Mouse (Mus musculus): ENCODE measurements around the gene Ntrk3. TPM values are rescaled to one million over a fixed set of nuclear protein-coding genes. Genes with fewer than 3 reads are reported as not detected.

Gene Ntrk3
- polyA plus RNA-seq, 1 experiment from 2014 or later, result 12.3 TPM

DNA sequence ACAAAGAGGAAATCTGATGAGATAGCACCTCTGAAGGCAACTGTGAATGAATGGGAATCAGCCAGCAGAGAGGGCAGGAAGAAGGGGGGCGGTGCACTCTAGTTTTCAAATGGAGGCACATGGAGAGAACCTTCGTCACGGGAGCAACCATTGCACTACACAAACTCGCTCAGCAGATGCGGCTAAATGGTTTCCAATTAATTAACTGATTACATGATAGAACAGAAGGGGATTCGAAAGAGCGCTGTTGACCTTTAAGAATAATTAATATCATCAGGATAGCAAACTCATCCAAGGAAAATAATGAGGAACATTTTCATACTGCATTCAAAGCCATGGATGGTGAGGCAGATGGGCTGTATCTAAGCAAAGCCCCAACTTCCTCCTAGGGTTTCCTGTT, 244.2 kb downstream of the Ntrk3 start:
- Histone ChIP-seq H3K4me1 (ENCODE audit: control insufficient read depth, insufficient read depth, low read length) (no peaks in the 10 kb centered on the region), H3K9ac (ENCODE audit: low read length) (no peak overlapping the region), H3K27me3 (ENCODE audit: control insufficient read depth, insufficient read depth, low read length) (no peaks in the 10 kb centered on the region), H3K4me2 (ENCODE audit: low read depth) (no peak overlapping the region), H3K27ac (ENCODE audit: low read depth, low read length) (no peak overlapping the region), H3K9me3 (ENCODE audit: control insufficient read depth, low read length) (no peaks in the 10 kb centered on the region), H3K4me3 (ENCODE audit: low read depth, low read length) (no peak overlapping the region), H3K36me3 (ENCODE audit: control insufficient read depth, insufficient read depth, low read length) (no peaks in the 10 kb centered on the region)
- WGBS, result 92% methylated on average over 7 of the region's 7 CpGs
- ATAC-seq (ENCODE audit: insufficient read depth, low FRiP score, low TSS enrichment) (no peak), DNase-seq (ENCODE audit: low spot score) (no peak)

DNA sequence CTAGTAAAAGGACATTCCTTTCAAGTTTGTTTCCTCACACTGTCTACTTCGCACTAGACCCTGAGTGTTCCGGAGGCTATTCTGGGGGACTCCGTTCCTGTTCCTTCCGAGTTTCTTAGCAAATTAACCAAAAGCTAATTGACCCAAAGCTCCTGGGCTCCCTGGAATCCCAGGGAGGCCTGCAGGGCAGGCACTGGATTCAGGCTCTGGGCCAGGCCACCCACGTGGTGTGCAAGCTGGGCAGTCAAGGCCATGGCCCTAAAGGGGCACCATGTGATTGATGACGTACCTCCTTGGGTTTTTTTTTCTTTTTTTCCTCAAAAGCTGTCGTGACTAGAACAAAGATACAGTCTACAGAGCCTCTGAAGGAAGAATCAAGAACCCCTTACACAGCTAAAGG, 246.6 kb downstream of the Ntrk3 start:
- WGBS, result 41% methylated on average over 7 of the region's 7 CpGs
- no peak for ATAC-seq (ENCODE audit: insufficient read depth, low FRiP score, low TSS enrichment)

DNA sequence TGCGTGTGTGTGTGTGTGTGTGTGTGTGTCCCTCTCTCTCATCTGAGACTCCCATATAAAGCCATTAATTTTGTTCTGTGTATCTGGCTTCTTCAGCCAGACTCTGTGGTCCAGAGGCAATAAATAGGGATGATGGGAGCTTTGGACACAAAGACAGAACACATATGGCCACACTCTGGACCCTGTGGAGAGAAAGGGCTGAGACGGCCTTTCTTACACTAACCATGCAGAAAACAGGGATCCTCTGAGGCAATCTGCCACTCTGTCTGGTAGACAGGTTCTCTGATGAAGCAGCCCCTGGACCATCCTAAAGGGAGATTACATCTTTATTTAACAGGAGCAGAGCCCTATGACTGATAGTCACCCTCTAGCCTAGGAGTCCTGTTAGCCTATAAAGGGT, 253.5 kb downstream of the Ntrk3 start:
- no peak overlapping the region for H3K4me3 ChIP-seq (ENCODE audit: low read depth, low read length)
- no peaks in the 10 kb centered on the region for H3K27me3 ChIP-seq (ENCODE audit: control insufficient read depth, insufficient read depth, low read length)
- H3K9ac ChIP-seq (ENCODE audit: low read length), result no peak overlapping the region
- ATAC-seq (ENCODE audit: insufficient read depth, low FRiP score, low TSS enrichment) (no peak), DNase-seq (ENCODE audit: low spot score) (no peak)
- WGBS, result 92% methylated on average over 2 of the region's 2 CpGs
- H3K4me2 ChIP-seq (ENCODE audit: low read depth), result no peak overlapping the region
- no peaks in the 10 kb centered on the region for H3K9me3 ChIP-seq (ENCODE audit: control insufficient read depth, low read length)
- H3K36me3 ChIP-seq (ENCODE audit: control insufficient read depth, insufficient read depth, low read length), result no peaks in the 10 kb centered on the region
- no peaks in the 10 kb centered on the region for H3K4me1 ChIP-seq (ENCODE audit: control insufficient read depth, insufficient read depth, low read length)
- no peak overlapping the region for H3K27ac ChIP-seq (ENCODE audit: low read depth, low read length)

More for the DNA sequence above, 246.6 kb downstream of the Ntrk3 start:
- no peaks in the 10 kb centered on the region for H3K4me1 ChIP-seq (ENCODE audit: control insufficient read depth, insufficient read depth, low read length)
- H3K9ac ChIP-seq (ENCODE audit: low read length), result no peak overlapping the region
- H3K4me2 ChIP-seq (ENCODE audit: low read depth), result no peak overlapping the region
- DNase-seq (ENCODE audit: low spot score), result no peak
- no peaks in the 10 kb centered on the region for H3K36me3 ChIP-seq (ENCODE audit: control insufficient read depth, insufficient read depth, low read length)
- H3K27me3 ChIP-seq (ENCODE audit: control insufficient read depth, insufficient read depth, low read length), result no peaks in the 10 kb centered on the region
- no peak overlapping the region for H3K4me3 ChIP-seq (ENCODE audit: low read depth, low read length)
- H3K27ac ChIP-seq (ENCODE audit: low read depth, low read length), result no peak overlapping the region
- H3K9me3 ChIP-seq (ENCODE audit: control insufficient read depth, low read length), result no peaks in the 10 kb centered on the region

DNA sequence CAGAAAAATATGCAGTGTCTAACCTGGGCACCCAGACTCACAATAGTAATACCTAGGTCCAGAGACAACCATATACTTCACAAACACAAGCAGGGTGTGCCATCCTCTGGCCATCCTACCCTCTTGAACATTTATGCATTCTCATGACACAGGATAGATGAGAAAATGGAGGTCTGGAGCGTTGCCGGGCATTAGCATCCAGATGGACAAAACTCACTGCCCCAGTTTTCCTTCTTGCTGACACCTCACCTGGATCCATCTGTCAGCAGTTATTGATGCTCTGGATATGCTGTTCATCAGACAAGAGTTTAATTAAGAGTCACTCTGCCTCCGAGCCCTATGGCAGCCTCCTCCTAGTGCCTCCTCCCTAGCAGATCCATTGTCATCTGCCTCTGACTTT, 254.1 kb downstream of the Ntrk3 start:
- H3K4me1 ChIP-seq (ENCODE audit: control insufficient read depth, insufficient read depth, low read length), result no peaks in the 10 kb centered on the region
- H3K4me2 ChIP-seq (ENCODE audit: low read depth), result no peak overlapping the region
- ATAC-seq (ENCODE audit: insufficient read depth, low FRiP score, low TSS enrichment), result no peak
- H3K9ac ChIP-seq (ENCODE audit: low read length), result no peak overlapping the region; the same call in 1 of the 2 replicates
- DNase-seq (ENCODE audit: low spot score), result no peak
- no peaks in the 10 kb centered on the region for H3K27me3 ChIP-seq (ENCODE audit: control insufficient read depth, insufficient read depth, low read length)
- 89% methylated on average over 3 of the region's 3 CpGs for WGBS
- no peak overlapping the region for H3K27ac ChIP-seq (ENCODE audit: low read depth, low read length)
- no peaks in the 10 kb centered on the region for H3K36me3 ChIP-seq (ENCODE audit: control insufficient read depth, insufficient read depth, low read length)
- no peaks in the 10 kb centered on the region for H3K9me3 ChIP-seq (ENCODE audit: control insufficient read depth, low read length)
- H3K4me3 ChIP-seq (ENCODE audit: low read depth, low read length), result no peak overlapping the region

DNA sequence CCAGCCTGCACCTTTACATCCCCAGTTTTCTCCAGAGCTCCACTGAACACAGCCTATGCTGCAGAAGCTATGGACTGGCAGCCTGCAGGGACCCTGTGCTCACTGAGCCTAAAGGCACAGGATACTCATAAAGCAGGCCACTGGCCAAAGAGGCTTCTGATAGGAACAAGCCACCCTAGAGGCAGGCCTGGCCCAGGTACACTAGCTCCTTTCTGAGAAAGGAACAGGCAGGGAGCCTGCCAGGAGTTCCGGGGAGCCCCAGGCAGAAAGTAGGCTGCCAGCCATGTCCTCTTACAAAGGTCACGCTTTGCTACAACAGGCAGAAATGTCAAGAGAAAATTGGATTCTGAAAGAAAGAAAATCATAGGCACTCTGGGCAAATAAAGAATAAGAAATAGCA, 254.8 kb downstream of the Ntrk3 start:
- 81% methylated on average over 2 of the region's 2 CpGs for WGBS
- Histone ChIP-seq H3K9ac (ENCODE audit: low read length) (no peak overlapping the region), H3K9me3 (ENCODE audit: control insufficient read depth, low read length) (no peaks in the 10 kb centered on the region), H3K27ac (ENCODE audit: low read depth, low read length) (no peak overlapping the region), H3K4me1 (ENCODE audit: control insufficient read depth, insufficient read depth, low read length) (no peaks in the 10 kb centered on the region), H3K27me3 (ENCODE audit: control insufficient read depth, insufficient read depth, low read length) (no peaks in the 10 kb centered on the region), H3K4me3 (ENCODE audit: low read depth, low read length) (no peak overlapping the region), H3K4me2 (ENCODE audit: low read depth) (no peak overlapping the region), H3K36me3 (ENCODE audit: control insufficient read depth, insufficient read depth, low read length) (no peaks in the 10 kb centered on the region)
- DNase-seq (ENCODE audit: low spot score) (no peak), ATAC-seq (ENCODE audit: insufficient read depth, low FRiP score, low TSS enrichment) (no peak)

DNA sequence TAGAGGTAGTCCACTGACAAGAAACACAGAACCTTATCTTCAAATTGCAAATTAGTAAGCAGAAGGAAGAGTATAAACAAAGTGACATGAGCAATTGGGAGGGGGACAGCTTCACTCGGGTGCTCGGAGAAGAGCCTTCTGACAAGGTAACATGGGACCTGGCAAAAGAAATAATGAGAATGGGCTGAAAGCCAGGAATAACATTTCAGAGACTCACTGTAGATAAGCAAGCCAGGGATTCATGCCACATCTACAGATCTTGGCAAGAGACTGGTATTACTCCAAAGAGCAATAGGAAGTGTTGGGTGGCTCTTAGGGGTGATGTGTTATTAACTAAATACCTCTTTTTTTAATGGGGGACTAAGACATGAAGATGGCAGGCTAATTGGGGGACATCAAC, 258.9 kb downstream of the Ntrk3 start:
- no peak for DNase-seq (ENCODE audit: low spot score)
- no peak overlapping the region for H3K4me3 ChIP-seq (ENCODE audit: low read depth, low read length)
- ATAC-seq (ENCODE audit: insufficient read depth, low FRiP score, low TSS enrichment), result no peak
- H3K27ac ChIP-seq (ENCODE audit: low read depth, low read length), result no peak overlapping the region
- 99% methylated on average over 2 of the region's 2 CpGs for WGBS
- H3K36me3 ChIP-seq (ENCODE audit: control insufficient read depth, insufficient read depth, low read length), result no peaks in the 10 kb centered on the region
- no peaks in the 10 kb centered on the region for H3K4me1 ChIP-seq (ENCODE audit: control insufficient read depth, insufficient read depth, low read length)
- no peak overlapping the region for H3K9ac ChIP-seq (ENCODE audit: low read length)
- no peak overlapping the region for H3K4me2 ChIP-seq (ENCODE audit: low read depth)
- no peaks in the 10 kb centered on the region for H3K9me3 ChIP-seq (ENCODE audit: control insufficient read depth, low read length)
- H3K27me3 ChIP-seq (ENCODE audit: control insufficient read depth, insufficient read depth, low read length), result no peaks in the 10 kb centered on the region

DNA sequence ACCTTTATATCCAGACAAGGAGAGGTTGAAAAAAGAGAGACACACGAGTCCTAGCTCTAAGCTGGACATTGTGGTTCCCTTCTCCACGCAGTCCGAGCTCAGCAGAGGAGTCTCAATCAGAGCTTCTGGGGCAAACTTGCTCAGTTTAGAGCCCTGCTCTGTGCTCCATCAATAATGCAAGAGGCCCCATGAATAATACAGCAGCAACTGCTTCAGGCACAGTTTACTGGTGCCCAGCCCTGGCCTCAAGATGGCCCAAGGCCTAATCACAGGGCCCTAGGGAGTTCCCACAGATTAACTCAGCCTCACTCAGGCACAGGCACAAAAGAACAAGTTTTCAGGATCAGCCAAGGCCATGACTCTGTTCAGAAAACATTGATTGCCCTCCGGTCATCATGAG, 266.1 kb downstream of the Ntrk3 start:
- peak; percentile 24 for DNase-seq (ENCODE audit: low spot score)
- ATAC-seq (ENCODE audit: insufficient read depth, low FRiP score, low TSS enrichment), result no peak
- Histone ChIP-seq H3K9me3 (ENCODE audit: control insufficient read depth, low read length) (no peaks in the 10 kb centered on the region), H3K4me1 (ENCODE audit: control insufficient read depth, insufficient read depth, low read length) (no peaks in the 10 kb centered on the region), H3K36me3 (ENCODE audit: control insufficient read depth, insufficient read depth, low read length) (no peaks in the 10 kb centered on the region), H3K4me2 (ENCODE audit: low read depth) (no peak overlapping the region), H3K4me3 (ENCODE audit: low read depth, low read length) (no peak overlapping the region), H3K27me3 (ENCODE audit: control insufficient read depth, insufficient read depth, low read length) (no peaks in the 10 kb centered on the region), H3K27ac (ENCODE audit: low read depth, low read length) (no peak overlapping the region), H3K9ac (ENCODE audit: low read length) (no peak overlapping the region)
- WGBS, result 78% methylated on average over 4 of the region's 4 CpGs

DNA sequence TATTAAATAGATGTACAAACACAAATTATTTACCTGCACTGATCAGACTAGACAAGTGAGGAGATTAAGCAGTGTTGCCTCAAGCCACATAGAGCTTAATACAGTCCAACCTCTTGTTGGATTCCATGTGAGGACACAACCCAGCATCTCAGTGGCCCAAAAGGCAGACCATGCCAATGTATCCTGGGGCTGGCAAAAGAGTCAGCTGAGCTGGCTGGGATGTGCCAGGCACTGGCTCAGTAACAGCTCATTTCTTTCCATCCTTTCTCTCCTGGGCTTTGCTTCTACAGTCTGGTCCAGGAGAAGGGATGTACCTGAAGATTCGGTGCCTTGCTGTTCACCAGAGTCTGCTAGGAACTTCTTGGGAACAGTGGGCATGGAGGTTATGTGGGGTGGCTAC, 266.5 kb downstream of the Ntrk3 start:
- WGBS, result 82% methylated on average over 1 of the region's 1 CpGs
- DNase-seq (ENCODE audit: low spot score) (no peak), ATAC-seq (ENCODE audit: insufficient read depth, low FRiP score, low TSS enrichment) (no peak)
- no peaks in the 10 kb centered on the region for H3K4me1 ChIP-seq (ENCODE audit: control insufficient read depth, insufficient read depth, low read length)
- H3K4me2 ChIP-seq (ENCODE audit: low read depth), result no peak overlapping the region
- H3K9ac ChIP-seq (ENCODE audit: low read length), result no peak overlapping the region
- H3K27me3 ChIP-seq (ENCODE audit: control insufficient read depth, insufficient read depth, low read length), result no peaks in the 10 kb centered on the region
- no peaks in the 10 kb centered on the region for H3K9me3 ChIP-seq (ENCODE audit: control insufficient read depth, low read length)
- H3K27ac ChIP-seq (ENCODE audit: low read depth, low read length), result no peak overlapping the region
- no peak overlapping the region for H3K4me3 ChIP-seq (ENCODE audit: low read depth, low read length)
- no peaks in the 10 kb centered on the region for H3K36me3 ChIP-seq (ENCODE audit: control insufficient read depth, insufficient read depth, low read length)

DNA sequence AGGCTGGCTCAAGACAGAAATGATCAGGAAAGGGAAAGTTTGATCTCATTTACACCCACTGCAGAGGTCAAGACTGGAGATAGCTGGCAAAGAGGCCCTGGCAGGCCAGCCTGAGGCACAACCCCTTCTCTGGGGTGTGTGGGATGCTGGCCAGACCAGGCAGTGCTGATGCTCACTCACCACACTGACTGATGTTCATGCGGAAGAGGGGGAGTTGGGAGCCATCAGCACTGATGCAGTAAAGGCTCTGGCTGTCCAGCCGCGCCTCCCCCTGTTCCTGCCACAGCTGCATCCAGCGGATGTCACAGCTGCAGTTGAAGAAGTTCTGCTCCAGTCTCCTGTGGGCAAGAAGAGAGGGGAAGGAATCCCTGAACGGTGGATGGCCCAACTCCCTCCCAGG, 275.2 kb downstream of the Ntrk3 start:
- Histone ChIP-seq H3K4me3 (ENCODE audit: low read depth, low read length) (no peak overlapping the region), H3K27me3 (ENCODE audit: control insufficient read depth, insufficient read depth, low read length) (no peaks in the 10 kb centered on the region), H3K9ac (ENCODE audit: low read length) (no peak overlapping the region), H3K4me2 (ENCODE audit: low read depth) (no peak overlapping the region), H3K27ac (ENCODE audit: low read depth, low read length) (no peak overlapping the region), H3K9me3 (ENCODE audit: control insufficient read depth, low read length) (no peaks in the 10 kb centered on the region), H3K4me1 (ENCODE audit: control insufficient read depth, insufficient read depth, low read length) (no peaks in the 10 kb centered on the region), H3K36me3 (ENCODE audit: control insufficient read depth, insufficient read depth, low read length) (no peaks in the 10 kb centered on the region)
- WGBS, result 83% methylated on average over 5 of the region's 5 CpGs
- DNase-seq (ENCODE audit: low spot score) (no peak), ATAC-seq (ENCODE audit: insufficient read depth, low FRiP score, low TSS enrichment) (no peak)

All from neural tube, embryonic 11.5 days (tissue).